Mouse (Mus musculus) cerebellum, adult 18-20 months (tissue): ENCODE measurements around the gene Braf.
"Not testable (repeated sequence)": the region's sequence is repeated elsewhere in the genome, so short reads cannot be mapped to it uniquely, and the experiment has no call there.

Experiments
- DNase-seq, 2 experiments: peaks; one replicate each; pipeline ENCODE4 v3.0.0; 2021

Braf gene

DNA sequence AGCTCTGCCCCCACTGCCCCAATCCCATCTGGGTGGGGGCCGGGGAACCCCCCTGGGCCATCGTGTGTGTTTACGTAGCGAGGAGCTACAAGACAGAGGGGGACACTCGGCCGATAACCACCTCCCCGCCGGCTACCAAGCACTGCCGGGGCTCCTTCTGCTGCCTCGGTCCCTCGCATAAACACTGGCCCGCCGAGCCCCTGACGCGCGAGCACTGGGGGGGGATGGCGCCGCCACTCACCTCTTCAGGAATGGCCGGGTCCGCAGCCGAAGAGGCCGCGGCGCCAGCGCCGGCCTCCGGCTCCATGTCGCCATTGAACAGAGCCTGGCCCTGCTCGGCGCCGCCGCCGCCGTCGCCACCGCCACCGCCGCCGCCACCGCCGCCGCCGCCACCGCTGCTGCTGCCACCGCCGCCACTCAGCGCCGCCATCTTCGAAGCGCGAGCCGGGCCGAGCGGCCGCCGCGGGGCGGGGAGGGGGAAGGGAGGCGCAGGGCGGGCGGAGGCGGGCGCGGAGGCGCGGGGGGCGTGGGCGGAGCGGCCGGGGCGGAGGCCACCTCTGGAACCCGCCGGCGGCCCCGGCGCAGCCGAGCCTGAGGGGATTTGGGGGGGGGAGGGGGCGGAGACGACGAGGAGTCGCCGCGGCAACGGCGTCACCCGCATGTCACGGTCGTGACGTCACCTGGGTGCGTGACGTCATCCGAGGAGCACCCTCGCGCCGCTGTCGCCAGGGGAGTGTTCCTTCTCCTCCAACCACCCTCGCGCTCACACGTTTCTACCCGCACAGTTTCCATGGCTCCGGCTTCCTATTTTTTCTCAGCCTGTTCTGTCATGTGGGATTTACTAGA is at the start of gene Braf:
Braf (minus strand) TSS at position 598 of the 846 bp plus-strand sequence.
- DNase-seq, result peak; percentile 79 to 86

DNA sequence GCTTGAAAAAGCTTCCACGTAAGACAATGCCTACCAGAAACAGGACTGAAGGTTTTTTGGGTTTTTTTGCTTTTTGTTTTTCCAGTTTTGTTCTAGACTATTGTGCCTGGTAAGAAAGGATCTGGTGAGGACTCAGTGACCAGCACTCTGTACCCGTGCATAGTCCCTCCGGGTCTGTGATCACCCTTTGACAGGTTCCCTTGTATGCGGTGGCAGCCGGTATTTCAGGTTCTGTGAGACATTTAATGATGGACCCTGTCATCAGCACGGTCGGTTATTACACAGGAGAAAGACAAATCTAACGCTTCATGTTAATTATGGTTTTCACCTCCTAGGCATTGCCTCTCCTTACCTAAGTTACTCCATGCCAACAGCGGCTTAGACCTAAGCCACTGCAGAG is 49.8 kb upstream of the Braf start:
- no peak for DNase-seq

DNA sequence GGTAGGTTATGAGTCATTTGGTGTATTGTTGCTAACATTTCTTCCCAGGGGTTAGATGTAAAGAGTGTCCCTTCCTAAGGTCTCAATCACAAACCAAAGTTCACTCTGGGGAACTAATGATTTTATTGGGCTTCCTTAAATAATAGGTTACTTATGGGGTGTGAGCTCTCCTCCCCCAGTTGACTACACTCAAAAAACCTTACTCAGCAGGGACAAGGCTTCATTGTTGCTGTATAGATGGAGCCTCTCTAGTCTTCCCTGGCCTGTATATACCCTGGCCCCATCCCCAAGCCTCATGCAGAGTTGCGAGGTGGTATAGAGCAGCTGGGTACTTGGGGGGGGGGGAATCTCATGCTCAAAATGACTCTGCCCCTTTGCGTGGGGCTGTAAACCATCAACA is 32.0 kb upstream of the Braf start:
- no peak for DNase-seq

DNA sequence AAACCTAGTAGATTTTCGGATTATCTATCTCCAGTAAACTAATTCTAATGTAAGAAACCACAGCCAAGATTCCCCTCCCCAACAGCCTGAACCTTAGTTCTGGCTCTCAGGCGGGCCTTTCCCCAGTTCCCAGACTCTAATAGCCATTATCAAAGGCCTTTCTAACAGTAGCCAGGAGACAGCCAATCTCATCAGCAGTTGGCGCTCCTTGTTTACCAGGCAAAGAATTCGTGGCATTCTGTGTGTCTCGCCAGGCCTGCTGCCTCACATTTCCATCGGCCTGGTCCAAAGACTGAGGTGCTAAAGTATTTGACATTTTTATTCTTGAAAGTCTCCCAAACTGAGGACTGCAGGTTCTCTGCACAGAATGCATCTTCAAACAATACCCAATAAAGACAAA is 24.6 kb upstream of the Braf start:
- no peak for DNase-seq

DNA sequence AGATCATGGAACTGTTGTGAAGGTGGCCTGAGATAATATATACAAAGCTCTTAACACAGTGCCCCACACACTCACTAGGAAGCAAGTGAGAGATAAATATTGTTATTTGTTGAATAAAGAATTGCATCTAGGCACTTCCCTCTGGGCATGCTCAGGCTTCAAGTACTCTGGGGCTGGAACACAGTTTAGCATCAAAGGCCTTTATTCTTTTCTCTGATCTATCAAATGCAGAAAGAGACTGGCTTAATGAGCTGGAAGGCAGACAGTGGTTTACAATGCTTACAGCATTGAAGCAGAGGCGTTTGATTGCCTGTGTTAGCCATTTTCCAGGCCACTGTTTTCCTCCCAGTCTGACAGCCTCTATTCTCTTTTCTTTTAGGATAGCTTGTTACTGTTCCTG is 21.8 kb upstream of the Braf start:
- no peak for DNase-seq

DNA sequence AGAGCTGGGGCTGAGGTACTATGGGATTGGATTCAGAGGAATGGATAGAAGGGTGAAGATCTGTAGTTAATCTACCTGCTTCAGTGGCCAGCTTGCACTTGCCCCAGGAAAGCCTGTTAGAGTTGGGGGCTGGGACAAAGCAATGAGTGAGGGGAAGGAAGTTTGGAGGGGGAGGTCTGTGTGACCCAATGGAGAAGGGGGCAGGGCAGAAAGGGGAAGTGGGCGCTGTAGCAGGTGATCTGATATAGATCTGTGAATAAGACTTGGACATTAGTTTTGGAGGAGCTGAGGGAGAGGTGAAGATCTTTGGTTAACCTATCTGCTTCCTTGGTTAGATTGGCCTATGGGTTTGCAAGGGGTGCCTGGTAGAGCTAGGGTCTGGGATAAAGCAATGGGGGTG is 20.2 kb upstream of the Braf start:
- no peak for DNase-seq

DNA sequence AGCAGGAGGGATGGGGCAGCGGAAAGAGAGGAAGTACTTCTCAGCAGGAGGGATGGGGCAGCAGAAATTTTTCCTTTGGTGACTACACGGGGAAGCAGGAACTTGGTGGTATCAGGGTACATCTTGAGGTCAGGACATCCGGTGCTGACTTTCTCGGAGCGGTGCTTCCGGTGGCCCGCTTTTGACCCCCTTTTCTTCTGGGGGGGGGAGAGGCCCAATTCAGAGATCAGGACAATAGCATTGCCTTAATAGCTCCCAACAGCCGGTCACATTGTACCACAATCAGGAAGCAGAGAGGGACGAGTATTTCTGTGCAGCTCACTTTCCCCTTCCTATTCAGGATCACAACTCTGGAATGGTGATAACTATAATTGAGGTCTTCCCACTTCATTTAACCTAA is 14.4 kb upstream of the Braf start:
- not testable (repeated sequence) for DNase-seq

DNA sequence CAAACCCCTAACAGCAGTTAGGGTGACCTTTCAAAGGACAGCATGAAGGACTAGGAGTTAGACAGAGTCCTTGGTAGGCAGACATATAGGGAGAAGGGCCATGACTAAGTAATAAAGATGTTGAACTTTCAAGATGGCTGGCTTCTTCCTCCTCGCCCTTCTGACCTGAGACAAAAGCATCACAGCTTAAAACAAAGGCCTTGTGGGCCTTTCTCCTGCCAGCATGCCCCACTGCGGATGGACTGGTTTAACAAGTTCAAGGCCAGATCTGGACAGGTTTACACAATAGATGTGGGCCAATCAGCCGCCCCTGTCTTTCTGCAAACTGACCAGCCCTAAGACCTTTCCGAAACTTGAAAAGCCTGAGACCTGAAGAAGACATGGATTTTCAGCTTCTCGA is 2.8 kb upstream of the Braf start:
- DNase-seq, result no peak

DNA sequence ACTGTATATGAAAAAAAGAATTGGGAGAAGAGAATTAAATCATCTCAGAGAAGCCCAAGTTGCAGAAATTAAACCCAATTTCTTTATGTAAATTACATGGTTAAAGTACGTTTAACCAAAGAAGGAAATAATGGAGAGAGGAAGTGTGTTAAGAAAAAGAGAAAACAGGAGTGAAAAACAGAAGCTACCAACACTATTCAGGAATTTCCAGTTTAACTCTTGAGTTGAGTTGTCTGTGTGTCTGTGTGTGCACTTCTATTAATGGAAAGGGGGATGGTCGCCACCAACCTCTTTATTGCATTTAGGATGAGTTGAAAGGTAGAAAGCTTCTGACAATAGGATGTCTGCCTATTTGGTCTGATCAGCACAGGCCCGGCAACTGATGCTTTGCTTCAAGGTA is 886 bp upstream of the Braf start:
- no peak for DNase-seq

DNA sequence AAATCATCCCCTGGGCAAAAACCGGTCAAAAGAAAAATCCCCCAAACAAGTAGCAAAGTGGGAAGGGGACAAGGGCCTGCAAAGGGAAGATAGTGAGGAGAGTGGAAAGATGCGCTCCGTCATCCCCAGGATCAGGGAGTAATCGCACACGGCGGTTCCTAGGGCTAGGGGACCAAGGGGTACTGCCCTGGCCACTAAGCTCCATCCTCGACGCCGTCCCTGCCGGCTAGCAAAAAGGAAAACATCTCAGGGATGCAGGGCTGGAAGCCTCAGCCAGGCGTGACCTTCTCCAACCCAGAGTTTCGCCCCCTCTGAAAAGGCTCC is 759 bp downstream of the Braf start:
- no peak for DNase-seq

DNA sequence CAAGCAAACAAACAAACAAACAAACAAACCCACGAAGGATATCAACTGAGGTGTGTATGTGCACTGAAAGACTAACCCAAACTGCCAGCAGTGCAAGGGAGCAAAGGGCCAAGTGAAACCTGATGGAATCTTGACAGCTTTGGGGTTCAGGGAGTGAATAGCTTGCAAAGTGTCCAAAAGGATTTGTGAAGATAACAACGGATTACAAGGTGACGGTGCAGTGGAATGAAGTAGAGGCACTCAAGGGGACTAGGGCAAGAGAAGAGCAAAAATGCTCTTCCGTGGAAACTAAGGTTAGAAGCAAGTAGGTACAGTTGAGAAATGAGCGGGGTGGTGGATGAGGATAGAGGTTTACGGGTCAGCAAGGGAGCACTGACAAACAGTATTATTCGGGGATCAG is 1.2 kb downstream of the Braf start:
- DNase-seq, result peak in 1 of 2 experiments; percentile 29

DNA sequence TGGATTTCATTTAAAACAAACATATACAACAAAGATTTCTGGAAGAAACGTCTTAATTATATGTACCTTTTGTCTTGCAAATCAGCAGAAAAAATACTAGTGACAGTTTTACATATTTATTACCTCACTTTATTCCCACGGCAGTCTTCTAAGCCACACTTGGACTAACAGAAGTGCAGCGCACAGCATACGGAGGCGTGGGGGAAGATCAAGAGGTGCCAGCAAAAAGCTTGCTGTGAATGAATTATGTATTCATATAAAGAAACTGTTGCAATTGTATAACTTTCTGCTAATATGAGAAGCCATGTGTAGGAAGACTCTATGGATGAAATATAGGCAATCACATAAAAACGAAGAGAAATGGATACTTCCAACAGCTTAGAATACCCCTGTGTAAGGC is 6.7 kb downstream of the Braf start:
- DNase-seq, result no peak

DNA sequence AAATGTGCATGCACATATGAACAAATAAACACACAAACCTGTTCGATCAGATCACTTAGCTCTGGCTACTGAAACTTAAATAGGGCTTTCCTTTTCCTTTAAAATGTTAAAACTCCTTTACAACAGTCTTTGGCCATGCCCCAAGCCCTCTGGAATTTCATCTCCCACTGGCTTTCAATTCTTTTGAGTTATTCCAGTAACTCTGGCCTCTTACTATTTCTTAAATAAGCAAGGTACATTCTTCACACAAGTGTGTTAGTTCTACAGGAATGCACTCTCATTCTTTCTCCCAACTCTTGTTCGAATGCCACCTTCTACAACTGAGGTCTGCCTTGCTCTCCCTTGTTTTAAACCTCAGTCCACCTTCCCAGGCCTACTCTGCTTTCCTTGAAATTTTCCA is 8.2 kb downstream of the Braf start:
- no peak for DNase-seq

DNA sequence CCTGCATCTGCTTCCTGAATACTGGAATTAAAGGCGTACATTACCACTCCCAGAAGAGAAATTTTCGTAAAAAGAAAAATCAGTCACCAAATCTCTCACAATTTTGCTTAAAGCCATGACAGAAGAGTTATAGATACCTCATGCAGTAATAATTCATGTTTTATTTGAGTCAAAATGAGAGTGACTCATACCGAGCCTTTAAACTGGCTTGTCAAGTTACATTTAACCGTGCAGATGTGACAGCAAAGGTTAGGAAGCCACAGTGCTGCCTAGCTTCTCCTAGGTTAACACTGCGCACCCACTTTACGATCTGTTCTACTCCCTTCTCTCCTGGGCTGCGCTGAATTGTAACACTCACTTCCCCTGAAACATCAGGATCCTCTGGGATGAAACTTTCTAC is 10.9 kb downstream of the Braf start:
- no peak for DNase-seq

DNA sequence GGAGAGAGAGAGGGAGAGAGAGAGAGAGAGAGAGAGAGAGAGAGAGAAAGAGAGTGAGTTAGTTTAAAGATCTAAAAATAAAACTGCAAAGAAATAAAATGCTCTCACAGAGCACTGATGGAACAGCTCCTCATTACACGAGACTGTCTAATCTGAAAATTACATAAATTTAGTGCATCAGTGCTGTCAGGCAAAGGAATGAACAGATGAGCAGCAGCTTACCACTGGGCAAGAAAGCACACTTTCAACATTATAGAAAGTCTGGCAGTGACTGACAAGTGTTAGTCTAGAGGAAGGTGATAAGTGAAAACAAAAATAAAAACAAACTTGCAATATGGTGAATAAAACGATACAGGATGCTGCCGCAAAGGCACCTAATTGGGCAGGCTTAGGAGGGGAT is 11.9 kb downstream of the Braf start:
- no peak for DNase-seq

DNA sequence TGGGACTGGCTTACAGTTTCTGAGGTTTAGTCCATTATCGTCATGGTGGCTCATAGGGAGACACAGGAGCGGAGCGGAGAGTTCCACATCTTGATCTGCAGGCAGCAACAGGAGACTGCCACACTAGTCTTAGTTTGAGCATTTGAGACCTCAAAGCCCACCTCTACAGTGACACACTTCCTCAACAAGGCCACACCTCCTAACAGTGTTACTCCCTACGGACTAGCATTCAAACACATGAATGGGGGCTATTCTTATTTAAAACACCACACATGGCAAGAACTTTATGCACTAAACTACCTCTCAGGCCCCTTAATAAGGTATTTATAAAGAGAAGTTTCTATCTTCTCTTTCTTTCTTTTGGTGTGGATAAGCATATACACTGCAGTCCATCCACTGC is 19.6 kb downstream of the Braf start:
- DNase-seq, result no peak

DNA sequence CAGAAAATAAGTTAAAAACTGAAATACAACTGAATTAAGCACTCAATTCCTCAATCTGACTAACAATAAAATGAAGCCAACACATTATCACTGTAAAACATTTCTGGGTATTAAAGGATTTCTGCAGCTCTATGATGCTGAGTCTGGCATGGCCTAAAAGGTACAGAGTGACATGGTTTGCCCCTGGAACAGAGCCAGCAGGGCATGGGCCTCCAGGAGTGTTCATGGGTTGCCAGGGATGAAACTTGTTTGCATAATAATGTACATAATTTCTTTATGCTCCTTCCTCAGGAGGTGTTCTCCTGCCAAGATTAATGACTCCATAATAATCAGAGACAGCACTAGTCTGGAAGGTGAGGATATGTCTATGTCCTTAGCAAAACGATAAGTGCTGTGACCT is 32.1 kb downstream of the Braf start:
- DNase-seq, result peak; percentile 24 to 39

DNA sequence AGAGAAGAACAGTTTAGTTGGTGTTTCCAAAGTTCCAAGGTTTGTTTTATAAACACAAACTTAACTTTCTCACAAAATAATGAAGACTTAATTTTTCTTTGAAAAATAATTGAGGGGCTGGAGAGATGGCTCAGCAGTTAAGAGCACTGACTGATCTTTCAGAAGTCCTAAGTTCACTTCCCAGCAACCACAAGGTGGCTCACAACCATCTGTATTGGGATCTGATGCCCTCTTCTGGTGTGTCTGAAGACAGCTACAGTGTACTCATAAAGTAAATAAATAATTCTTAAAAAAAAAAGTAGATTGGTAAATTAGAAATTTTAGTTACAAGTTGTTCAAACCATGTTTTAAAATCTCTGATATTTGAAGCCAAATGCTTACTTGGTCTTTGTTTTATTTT is 38.4 kb downstream of the Braf start:
- not testable (repeated sequence) for DNase-seq

DNA sequence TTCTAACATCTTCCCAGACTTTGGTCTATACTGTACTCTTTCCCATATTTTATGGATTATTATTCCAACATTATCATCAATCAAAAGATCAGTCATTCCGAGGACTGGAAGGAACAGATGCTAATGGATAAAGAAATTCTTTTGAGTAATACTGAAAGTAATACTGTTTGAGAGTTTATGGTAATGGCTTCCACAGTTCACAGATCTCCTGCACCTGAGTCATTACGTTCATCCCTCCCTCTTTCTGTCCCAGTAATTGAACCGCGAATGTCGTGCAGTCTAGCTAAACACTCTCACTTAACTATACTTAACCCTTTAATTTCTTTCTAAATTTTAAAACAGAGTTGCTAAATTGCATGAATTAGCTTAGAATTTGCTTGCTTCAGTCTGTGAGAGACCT is 43.5 kb downstream of the Braf start:
- no peak for DNase-seq

DNA sequence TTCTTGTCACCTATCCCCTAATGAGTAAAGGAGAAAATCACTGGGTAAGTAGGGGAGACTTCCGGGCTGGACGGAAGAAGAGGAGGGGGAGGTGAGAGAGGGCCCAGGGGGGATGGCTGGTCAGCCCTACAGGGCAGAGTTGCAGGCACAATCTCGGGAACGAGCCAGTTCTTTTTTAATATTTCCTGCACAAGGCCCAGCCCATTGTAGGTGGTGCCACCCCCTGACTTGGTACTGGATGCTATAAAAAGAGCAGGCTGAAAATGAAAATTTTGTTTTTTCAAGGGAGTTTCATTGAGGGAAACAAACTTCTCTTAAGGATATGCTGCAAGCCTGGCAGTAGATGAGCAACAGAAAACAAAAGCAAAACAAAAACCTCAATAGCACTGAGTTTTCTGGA is 44.7 kb downstream of the Braf start:
- no peak for DNase-seq

DNA sequence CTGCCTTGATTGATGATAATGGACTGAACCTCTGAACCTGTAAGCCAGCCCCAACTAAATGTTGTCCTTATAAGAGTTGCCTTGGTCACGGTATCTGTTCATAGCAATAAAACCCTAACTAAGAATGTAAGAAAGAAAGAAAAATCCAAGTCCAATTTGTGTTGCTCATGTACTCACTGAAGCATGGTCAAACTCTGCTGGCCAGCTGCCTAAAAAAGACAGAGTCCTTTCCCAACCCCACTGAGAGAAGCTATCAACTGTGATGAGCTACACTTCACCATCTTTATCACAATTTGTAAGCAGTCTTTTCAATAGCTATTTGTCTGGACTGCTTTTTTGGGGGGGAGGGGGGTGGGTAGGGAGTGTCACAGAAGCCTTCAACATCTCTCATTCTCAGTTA is 47.0 kb downstream of the Braf start:
- no peak for DNase-seq

DNA sequence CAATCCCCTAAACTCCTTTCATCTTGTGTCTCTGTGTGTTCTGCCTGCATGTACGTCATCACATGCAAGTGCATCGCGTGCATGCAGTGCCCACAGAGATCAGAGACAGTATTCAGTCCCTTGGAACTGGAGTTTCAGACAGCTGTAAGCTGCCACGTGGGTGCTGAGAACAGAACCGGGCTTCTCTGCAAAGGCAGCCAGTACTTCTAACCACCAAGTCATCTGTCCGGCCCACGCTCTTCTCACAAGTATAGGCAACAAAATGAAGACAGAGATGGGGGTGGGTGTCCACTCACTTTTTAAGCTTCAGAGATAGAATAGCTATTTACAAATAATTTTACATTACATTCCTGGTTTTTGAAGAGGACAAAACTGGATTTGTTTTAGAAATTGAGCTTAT is 50.2 kb downstream of the Braf start:
- DNase-seq, result no peak

DNA sequence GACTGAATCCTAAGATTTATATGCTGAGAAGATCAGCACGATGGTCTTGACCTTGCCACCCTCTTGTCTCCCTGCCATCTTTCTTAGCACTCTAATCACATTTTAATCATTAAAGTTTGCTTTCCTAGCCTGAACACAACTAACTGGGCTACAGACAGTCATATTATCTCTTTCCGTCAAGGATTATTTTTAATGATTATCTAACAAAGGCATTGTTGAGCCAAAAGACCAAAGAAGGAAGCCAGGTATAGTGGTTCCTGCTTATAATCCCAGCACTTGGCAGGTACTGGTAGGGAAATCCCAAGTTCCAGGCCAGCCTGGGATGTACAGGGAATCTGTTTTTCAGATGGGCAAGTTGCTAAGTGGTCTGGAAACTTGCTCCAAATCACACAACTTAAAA is 114.0 kb downstream of the Braf start:
- no peak for DNase-seq

DNA sequence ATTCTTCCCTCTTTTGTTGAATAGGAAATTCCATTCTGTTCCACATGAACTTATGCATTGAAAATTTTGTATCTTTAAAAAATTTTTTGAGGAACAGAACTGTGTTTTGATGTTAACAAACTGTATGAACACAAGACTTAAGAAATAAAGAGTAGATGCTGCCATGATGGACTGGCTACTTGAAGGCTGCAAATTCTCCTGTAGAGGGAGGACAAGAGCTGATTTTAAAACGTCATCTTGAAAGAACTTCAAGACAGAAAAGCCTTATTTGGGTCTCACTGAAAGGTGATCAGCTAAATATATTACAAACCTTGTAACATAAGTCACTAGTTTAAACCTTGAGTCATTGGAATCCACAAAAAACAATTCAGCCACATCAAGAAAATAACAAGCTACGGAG is 115.1 kb downstream of the Braf start:
- DNase-seq, result no peak

DNA sequence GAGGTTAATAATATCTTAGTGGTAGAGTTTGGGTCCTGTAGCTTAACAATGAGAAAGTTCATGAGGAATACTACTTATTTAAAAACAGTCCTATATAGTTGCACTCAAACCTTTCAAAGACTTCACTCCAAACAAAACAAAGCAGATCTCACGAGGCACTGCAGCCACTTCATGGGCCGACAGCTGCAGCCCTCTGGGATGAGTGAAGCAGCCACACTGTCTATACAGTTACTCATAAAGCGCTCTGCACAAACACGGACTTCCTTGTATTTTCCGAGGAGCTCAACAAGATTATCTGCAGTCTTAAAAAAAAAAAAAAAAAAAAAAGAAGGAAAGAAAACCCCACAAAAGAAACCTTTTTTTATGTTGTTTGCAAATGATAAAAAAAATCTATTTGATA is 117.9 kb downstream of the Braf start:
- no peak for DNase-seq

DNA sequence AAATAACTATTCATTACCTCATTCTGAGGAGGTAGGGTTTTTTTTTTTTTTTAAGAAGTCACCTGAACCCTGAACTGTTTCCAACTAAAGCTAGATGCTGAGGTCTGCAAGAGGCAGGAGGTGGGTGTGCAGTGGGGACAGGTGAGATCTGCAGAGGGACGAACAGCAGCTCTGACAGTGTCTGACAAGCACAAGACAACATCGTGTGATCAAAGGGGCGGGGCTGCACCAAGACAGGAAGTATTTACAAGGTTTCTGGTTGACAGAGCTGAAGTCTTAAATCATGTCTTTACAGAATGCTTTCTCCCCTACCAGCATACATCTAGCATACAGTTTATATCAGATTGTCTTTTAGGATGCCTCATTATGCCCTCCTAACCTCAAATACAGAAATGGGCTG is 118.4 kb downstream of the Braf start:
- DNase-seq, result no peak
